Mouse (Mus musculus) B cell, adult 67 days (primary cell): ENCODE measurements around the gene Slc40a1. TPM values are rescaled to one million over a fixed set of nuclear protein-coding genes. Genes with fewer than 3 reads are reported as not detected.

Source experiments
- total RNA-seq, 2 experiments: library from RNA; stranded (reverse); gene quantifications; 4 replicates each; pipeline ENCODE4 v1.2.4; 2023

Gene Slc40a1
- total RNA-seq: 1 to 10 TPM; 1.9 to 6.5 TPM

GRCm38 (mm10) chr1:45926393-45926763, at the start of gene Slc40a1:
Slc40a1 (minus strand) TSS chr1:45926523.

GRCm38 (mm10) chr1:45890173-45890572, 36.1 kb downstream of the Slc40a1 start, which contains the start of gene Gm5269:
Gm5269 (minus strand) TSS chr1:45890273.

Other genes starting within 250 kb of the Slc40a1 start
- 10 to 100 TPM; 64.0 to 72.7 TPM for gene Wdr75, start 131.4 kb downstream of the Slc40a1 start, total RNA-seq
- gene Gm5269, start 36.2 kb downstream of the Slc40a1 start, total RNA-seq: not detected
- gene Dnah7b, start 139.8 kb upstream of the Slc40a1 start, total RNA-seq: under 1 TPM in 1 of 2 experiments, not detected in 1; 0.23 TPM